Mouse (Mus musculus): ENCODE measurements around the gene Mpp4. TPM values are rescaled to one million over a fixed set of nuclear protein-coding genes. Genes with fewer than 3 reads are reported as not detected.

Mpp4 gene
- total RNA-seq, 1 experiment from 2014 or later = 2.0 TPM

DNA sequence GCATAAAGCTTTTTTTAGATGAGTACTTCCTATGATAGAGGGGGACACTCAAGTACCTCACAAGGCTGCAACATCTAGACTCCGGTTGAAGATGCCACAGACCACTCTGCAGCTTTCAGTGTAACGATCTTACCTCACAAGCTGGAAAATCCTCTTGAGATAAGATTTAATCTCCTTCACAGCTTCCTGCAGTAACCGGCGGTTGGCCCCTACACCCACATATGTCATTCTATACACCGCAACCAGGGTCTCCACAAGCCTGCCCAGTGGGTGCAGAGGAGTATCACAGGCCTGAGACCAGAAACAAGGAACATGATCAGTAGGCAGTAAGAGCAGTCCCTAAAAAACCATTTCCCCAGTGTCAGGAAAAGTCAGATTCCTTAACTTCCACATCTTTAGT is 9.8 kb upstream of the Mpp4 start:
- ATAC-seq (replicated peaks in 1 of 2; ENCODE audit: insufficient read depth in 1 of 2, low FRiP score in 2 of 2, low TSS enrichment in 1 of 2, low read depth in 1 of 2, poor library complexity in 2 of 2, severe bottlenecking in 2 of 2) = peak; percentile 22 to 62; a peak in 2 of 4 replicates

DNA sequence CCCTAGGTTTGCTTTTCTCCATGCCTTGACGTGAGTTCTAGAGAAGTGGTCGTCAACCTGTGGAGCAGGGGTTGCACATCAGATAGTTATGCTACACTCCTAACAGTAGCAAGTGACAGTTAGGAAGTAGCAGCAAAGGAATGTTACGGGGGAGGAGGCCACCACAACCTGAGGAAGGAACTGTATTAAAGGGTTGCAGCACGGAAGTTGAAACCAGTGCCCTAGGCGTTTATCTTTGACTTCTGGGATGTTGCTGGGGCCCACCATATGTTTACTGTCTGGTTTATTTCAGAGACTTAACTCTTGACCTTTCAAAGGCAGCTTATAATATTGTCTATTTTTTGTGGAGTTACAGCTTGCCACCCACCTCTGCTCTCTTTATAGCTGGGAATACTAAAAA is 8.7 kb upstream of the Mpp4 start:
- 0 out of 4 replicates have a peak, but pooled peaks of 1 of the 2 experiments have one; percentile 23 for ATAC-seq (replicated peaks in 1 of 2; ENCODE audit: insufficient read depth in 1 of 2, low FRiP score in 2 of 2, low TSS enrichment in 1 of 2, low read depth in 1 of 2, poor library complexity in 2 of 2, severe bottlenecking in 2 of 2)

DNA sequence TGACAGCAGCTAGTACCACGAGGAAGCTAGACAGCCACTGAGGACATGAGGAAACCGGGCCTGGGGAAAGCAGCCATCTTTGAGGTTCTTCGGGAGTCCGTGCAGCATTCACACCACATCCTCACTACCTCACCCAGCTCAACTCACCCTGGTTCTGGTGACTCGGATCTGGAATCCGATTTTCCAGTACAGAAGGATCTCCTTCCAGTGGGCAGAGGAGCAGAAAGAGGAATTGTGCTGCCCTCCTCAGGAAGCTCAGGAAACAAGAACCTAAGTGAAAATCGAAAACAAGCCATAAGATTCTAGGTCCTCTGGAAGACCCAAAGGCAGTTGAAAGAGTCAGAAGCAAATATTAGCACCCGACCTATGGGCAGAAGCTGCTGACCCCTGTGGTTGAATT is 7.1 kb upstream of the Mpp4 start:
- no peak for ATAC-seq (replicated peaks in 1 of 2; ENCODE audit: insufficient read depth in 1 of 2, low FRiP score in 2 of 2, low TSS enrichment in 1 of 2, low read depth in 1 of 2, poor library complexity in 2 of 2, severe bottlenecking in 2 of 2)

DNA sequence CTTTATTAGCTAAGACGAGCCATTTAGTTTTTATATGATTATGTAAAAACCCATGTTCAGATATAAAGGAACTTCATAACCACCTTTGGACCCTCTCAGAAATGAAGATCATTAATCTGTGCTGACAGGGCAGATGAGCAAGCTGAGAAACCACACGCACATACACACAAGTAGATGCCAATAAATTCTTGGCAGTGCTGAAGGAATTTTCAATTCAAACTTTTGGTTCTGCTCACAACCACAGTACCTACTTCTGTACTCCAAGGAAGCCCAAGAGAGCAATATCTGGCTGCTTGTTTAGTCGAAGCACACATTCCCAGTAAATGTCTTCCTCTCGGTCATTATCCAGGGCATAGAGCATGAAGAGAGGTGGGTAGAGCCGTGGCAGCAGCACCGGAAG is 6.4 kb upstream of the Mpp4 start:
- no peak for ATAC-seq (replicated peaks in 1 of 2; ENCODE audit: insufficient read depth in 1 of 2, low FRiP score in 2 of 2, low TSS enrichment in 1 of 2, low read depth in 1 of 2, poor library complexity in 2 of 2, severe bottlenecking in 2 of 2)

DNA sequence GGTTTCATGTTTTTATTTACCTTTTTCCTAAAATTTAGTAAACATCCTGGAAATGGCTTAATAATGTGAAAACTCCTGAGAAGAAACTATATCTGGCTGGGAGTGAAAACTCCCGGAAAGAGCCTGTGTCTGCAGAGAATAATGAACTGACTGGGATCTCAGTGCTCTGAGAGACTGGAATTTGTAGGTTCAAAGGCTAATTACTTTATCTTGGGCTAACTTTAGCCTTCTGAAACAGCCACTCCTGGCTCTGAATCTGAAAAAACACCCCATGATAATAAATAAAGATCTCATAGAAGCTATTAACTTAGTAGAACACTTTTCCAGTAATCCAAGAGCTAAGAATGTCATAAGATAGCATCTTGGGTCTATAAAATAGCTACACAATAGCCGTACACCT is 5.4 kb upstream of the Mpp4 start:
- ATAC-seq (replicated peaks in 1 of 2; ENCODE audit: insufficient read depth in 1 of 2, low FRiP score in 2 of 2, low TSS enrichment in 1 of 2, low read depth in 1 of 2, poor library complexity in 2 of 2, severe bottlenecking in 2 of 2) = no peak

DNA sequence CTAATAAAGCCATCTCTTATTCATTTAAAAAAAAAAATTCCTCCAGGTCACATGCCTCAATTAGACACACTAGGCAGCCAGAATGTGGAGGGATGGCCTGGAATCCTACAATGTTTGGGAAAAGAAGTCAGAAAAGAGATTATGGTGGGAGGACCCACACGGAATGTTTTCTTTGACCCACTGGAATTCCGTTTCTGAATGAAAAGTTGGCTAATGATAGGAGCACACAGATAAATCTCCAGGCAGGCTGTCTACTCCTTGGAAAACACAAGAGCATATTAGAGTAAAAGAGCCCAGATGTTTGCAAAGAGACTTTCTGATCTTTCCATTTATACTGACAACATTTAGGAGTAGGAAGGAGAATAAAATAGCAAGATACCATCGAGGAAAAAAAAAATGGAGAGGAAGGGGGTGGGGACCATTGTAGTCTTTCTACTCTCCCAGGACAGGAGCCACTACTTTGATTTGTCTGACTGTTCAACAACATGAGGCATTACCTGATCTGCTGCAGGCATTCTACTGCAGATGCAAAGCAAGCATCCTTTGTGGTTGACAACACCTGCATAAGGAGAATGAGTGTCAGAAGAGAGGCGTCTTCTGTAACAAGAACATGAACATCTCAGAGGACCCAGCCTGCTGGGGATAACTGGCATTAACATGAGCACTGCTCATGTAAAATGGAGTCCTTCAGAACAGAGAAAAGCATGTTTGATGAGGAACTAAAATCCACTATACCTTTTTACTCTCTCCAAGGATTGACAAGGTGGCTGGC is 4.7 kb upstream of the Mpp4 start:
- no peak for ATAC-seq (replicated peaks in 1 of 2; ENCODE audit: insufficient read depth in 1 of 2, low FRiP score in 2 of 2, low TSS enrichment in 1 of 2, low read depth in 1 of 2, poor library complexity in 2 of 2, severe bottlenecking in 2 of 2)

DNA sequence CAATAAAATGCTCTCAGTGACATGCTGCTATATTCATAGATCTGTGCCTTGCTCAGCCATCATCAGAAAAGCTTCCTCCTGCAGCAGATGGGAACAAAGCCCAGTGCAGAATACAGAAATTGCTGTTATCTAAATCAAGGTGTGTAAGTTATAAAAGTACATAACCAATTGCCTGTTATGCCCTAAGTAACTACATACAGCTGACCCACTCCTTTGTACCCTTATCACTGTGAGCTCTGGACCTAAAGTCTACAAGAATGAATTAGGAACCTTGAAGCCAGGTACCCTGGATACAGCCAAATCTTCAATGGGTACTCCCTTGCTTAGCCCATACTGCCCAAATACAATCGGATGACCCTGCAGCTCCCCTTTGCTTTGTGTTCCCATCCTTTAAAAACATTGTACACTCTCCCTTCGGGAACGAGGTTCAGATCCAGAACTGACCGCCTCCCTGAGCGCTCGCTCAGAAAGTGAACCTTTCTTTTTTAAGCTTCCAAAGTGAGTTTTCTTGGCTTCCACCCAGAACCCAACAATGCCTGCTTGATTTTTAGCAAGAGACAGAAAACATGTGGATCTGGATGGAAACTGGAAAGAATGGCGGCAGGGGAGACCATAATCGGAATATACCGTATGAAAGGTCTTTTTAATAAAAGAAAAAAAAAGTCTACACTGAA is 3.2 kb upstream of the Mpp4 start:
- no peak for ATAC-seq (replicated peaks in 1 of 2; ENCODE audit: insufficient read depth in 1 of 2, low FRiP score in 2 of 2, low TSS enrichment in 1 of 2, low read depth in 1 of 2, poor library complexity in 2 of 2, severe bottlenecking in 2 of 2)

DNA sequence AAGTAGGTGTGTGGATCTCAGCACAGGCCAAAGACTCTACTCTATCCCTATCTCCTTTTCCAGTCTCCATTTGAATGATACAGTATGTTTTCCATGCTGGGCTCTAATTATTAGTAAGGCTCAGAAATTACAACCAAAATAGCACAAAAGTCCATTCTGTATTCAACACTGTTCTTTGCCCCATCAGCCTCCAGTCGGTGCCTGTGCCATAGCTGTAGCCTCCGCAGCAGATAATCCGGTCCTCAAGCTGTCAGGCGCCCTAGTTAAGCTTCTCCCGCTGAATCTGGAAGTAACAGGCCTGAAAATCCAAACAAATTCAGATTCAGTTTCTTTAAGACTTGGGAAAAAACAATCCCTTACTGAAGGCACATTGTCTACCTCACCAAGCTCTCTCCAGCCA is 729 bp upstream of the Mpp4 start:
- no peak for ATAC-seq (replicated peaks in 1 of 2; ENCODE audit: insufficient read depth in 1 of 2, low FRiP score in 2 of 2, low TSS enrichment in 1 of 2, low read depth in 1 of 2, poor library complexity in 2 of 2, severe bottlenecking in 2 of 2)

DNA sequence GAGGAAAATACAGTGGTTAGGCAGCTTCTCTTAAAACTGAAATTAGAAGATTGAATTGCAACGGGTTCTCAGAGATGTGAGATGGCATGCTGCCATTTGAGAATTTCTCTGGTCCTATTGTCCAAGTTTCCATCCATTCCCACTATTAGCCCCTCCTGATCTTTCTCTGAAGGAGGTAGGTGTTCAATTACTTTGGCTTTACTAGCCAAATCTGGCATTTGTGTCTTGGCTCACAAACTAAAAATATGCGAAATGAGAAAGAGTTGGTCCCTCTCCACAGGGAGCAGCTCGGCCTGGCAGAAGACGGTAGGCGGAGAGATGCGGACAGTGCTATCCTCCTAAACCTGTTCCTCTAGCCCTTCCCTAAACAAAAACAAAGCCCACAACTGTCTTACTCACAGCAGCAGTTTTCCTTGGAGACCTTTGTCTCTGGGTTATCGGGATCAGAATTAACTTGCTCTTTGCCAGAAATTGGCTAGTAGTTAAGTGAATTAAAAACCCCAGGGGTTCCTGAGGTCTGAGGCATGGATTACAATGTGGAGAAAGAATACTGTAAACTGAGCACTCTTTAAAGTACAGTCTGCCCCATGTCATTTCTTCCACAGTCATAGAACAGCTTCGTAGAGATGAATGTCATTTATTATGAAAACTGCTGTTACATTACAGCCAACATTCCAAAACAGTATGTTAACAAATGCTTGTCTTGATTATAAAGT is 722 bp downstream of the Mpp4 start:
- ATAC-seq (replicated peaks in 1 of 2; ENCODE audit: insufficient read depth in 1 of 2, low FRiP score in 2 of 2, low TSS enrichment in 1 of 2, low read depth in 1 of 2, poor library complexity in 2 of 2, severe bottlenecking in 2 of 2) = no peak

DNA sequence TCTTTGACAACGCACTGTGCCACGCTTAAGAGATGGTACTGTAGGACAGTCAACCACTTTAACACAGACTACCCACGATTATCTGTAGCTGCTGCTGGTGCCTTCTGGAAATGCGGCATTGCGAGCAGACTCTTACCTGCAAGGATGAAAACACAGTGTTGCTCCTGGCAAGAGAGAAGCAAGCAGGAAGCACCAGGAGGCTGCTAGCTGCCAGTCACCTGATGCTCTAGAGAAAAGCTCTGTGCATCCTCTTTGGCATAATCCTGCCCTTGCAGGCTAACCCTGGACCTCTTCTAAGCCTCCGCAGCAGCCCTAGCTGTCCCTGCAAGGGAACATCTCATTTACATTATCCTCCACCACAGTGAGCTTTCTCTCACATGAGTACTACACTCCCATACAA is 1.8 kb downstream of the Mpp4 start:
- no peak for ATAC-seq (replicated peaks in 1 of 2; ENCODE audit: insufficient read depth in 1 of 2, low FRiP score in 2 of 2, low TSS enrichment in 1 of 2, low read depth in 1 of 2, poor library complexity in 2 of 2, severe bottlenecking in 2 of 2)

DNA sequence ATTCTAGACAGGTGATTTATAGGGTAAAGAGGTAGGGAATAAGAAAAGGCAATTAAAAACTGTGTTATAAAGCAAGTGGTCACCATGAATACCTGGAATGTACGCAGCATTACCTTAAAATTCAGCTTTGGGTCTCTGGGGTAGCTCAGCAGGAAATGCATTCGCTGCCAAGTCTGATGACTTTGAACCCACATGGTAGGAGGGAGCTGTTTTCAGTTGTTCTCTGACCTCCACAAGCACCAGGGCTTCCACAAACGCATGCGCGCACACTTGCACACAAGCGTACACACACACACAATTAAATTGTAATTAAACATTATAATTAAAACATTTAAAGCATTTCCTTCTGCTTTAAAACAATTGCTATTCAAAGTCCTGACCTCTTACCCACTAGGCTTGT is 2.3 kb downstream of the Mpp4 start:
- peak in 1 of 2 experiments; percentile 51; a peak in 1 of 4 replicates for ATAC-seq (replicated peaks in 1 of 2; ENCODE audit: insufficient read depth in 1 of 2, low FRiP score in 2 of 2, low TSS enrichment in 1 of 2, low read depth in 1 of 2, poor library complexity in 2 of 2, severe bottlenecking in 2 of 2)

DNA sequence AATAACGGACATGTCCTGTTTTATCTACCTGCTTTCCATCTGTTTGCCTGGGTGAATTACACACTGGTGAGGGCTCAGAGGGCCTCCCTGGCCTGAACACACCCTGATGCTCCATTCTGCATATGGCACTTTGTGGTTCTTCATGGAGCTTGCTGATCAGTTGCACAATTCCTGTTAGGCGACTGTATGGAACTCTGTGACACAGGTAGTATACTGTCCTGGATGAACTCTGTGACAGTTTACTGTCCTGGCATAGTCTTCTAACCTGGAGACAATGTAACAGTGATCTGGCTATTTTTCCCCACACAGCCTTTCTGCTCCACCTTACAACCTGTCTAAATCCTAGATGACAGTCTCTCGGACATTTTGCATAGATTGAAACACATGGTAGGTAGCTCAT is 4.1 kb downstream of the Mpp4 start:
- ATAC-seq (replicated peaks in 1 of 2; ENCODE audit: insufficient read depth in 1 of 2, low FRiP score in 2 of 2, low TSS enrichment in 1 of 2, low read depth in 1 of 2, poor library complexity in 2 of 2, severe bottlenecking in 2 of 2) = no peak

DNA sequence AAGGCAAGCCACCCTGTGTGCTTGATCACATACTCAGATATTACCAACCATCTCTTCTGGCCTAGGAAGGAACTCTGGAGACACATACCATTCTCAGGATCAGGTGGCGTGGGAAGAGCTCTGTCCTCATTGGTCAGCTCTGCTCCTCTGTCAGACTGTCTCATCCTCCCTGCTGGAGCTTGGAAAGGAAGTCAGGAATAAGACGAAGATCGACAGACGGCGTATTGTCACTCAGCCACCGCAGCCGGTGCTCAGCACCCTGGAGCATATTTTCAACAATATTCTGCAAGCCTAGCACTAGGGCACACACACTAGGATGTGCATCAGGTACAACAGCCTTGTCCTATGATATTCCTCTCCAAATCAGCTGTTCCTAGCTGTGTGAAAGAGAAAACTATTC is 4.7 kb downstream of the Mpp4 start:
- ATAC-seq (replicated peaks in 1 of 2; ENCODE audit: insufficient read depth in 1 of 2, low FRiP score in 2 of 2, low TSS enrichment in 1 of 2, low read depth in 1 of 2, poor library complexity in 2 of 2, severe bottlenecking in 2 of 2) = no peak

DNA sequence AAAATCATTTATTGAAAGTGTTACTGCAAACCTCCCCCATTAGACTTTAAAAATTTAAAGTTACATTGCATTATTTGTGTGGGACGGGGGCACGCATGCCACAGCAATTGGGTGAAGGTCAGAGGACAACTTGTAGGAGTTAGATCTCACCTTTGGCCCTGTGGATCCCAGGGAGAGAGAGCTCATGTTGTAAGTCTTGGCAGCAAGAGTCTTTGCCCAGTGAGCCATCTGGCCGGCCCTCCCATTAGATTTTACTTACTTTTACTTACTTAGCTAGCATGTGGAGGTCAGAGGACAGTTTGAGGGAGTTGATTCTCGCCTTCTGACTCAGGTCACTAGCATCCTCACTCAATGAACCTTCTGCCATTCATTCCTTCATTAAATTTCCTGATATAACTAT is 5.3 kb downstream of the Mpp4 start:
- ATAC-seq (replicated peaks in 1 of 2; ENCODE audit: insufficient read depth in 1 of 2, low FRiP score in 2 of 2, low TSS enrichment in 1 of 2, low read depth in 1 of 2, poor library complexity in 2 of 2, severe bottlenecking in 2 of 2) = no peak

DNA sequence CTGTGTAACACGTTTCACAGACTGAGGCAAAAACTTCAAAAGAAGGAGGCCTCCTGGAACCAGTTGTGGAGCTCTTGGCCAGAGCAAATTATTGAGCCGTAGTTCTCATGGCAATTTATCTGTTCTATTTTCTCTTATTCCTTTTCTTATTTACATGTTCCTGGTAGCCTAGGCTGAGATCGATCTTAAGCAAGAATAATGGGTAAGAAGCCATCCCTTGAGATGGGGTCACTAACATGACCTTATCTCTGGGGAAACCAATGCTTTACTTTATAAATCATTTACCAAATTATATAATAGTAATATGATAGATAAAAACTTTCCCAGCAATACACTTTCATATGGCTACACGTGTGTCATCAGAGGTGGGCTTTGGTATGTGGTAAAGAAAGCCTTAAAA is 10.8 kb downstream of the Mpp4 start:
- ATAC-seq (replicated peaks in 1 of 2; ENCODE audit: insufficient read depth in 1 of 2, low FRiP score in 2 of 2, low TSS enrichment in 1 of 2, low read depth in 1 of 2, poor library complexity in 2 of 2, severe bottlenecking in 2 of 2) = no peak

DNA sequence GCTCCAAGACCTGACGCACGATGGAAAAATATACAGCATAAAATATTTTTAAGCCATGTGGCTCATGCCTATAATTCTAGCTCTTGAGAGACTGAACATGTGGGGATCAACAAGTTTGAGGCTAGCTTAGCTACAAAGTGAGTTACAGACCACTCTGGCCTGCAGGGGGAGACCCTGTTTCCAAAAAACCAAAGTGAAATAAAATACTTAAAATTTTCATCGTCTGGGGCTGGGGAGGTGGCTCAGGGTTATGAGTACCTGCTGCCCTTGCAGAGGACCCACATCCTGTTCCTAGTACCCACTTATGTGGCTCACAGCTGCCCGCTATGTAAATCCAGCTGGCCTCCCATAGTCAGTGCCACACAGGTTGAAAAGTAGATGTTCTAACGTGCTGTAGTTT is 12.6 kb downstream of the Mpp4 start:
- peak; percentile 39 to 71; a peak in 3 of 4 replicates for ATAC-seq (replicated peaks in 1 of 2; ENCODE audit: insufficient read depth in 1 of 2, low FRiP score in 2 of 2, low TSS enrichment in 1 of 2, low read depth in 1 of 2, poor library complexity in 2 of 2, severe bottlenecking in 2 of 2)

DNA sequence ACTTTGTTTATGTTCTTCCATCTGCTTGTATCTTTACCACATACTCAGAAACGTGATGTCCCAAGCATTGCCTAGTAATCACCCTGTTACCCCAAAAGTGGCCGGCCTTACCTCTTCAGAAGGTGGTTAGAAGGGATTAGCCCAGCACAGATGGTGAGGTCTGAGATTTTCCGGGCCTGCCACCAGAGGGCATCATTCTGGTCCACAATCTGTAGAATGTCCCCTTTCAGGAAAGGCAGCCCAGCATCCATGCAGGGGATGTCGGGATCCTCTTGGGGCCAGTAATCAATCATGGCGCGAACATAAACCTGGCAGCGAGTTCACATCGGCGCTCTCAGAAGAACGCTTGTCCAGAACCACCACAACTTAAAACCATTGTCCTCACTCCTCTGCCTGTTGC is 18.6 kb downstream of the Mpp4 start:
- no peak; a peak in 1 of 4 replicates for ATAC-seq (replicated peaks in 1 of 2; ENCODE audit: insufficient read depth in 1 of 2, low FRiP score in 2 of 2, low TSS enrichment in 1 of 2, low read depth in 1 of 2, poor library complexity in 2 of 2, severe bottlenecking in 2 of 2)

DNA sequence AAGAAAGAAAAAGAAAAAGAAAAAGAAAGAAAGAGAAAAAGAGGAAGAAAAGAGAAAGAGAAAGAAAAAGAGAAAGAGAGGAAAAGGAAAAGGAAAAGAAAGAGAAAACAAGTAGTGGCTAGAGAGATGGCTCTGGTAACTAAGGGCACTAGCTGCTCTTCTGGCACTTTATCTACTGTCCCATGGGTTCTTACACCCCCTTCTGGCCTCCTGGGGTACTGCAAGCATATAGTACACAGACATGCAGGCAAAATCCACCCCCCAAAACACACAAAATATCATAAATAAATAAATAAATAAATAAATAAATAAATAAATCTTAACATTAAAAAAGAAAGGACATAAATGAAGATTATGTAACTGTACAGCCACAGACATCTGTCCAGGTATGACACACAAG is 20.4 kb downstream of the Mpp4 start:
- peak; percentile 60 to 81; a peak in 3 of 4 replicates for ATAC-seq (replicated peaks in 1 of 2; ENCODE audit: insufficient read depth in 1 of 2, low FRiP score in 2 of 2, low TSS enrichment in 1 of 2, low read depth in 1 of 2, poor library complexity in 2 of 2, severe bottlenecking in 2 of 2)
